Mouse (Mus musculus) E14TG2a.4 (cell line): ENCODE data around the gene Rasl11a.

Experiments
- H3K27me3 ChIP-seq: 2 replicates; pipeline ENCODE4 v1.6.1; 2014; ENCODE audit warnings: low read length, control low read depth; ENCODE audit not compliant: insufficient read depth
- H3K36me3 ChIP-seq: 2 replicates; pipeline ENCODE4 v1.6.1; 2014; ENCODE audit warnings: low read length, control low read depth; ENCODE audit not compliant: insufficient read depth
- H3K4me1 ChIP-seq: replicated peaks from 2 replicates; pipeline ENCODE4 v1.6.1; 2014; ENCODE audit warnings: low read depth, low read length, control low read depth
- H3K4me3 ChIP-seq: replicated peaks from 2 replicates; pipeline ENCODE4 v1.5.1; 2014; ENCODE audit warnings: mild to moderate bottlenecking, low read length
- H3K9me3 ChIP-seq: 2 replicates; pipeline ENCODE4 v1.6.1; 2014; ENCODE audit warnings: low read length, control low read depth
- CTCF ChIP-seq: conservative IDR thresholded peaks from 2 replicates; pipeline ENCODE4 v1.5.1; 2014; ENCODE audit warnings: low read length
- NANOG ChIP-seq: IDR thresholded peaks from 2 replicates; pipeline ENCODE4 v1.6.1; 2014; ENCODE audit warnings: borderline replicate concordance, low read length, mixed read lengths
- POU5F1 ChIP-seq: IDR thresholded peaks from 2 replicates; pipeline ENCODE4 v1.6.1; 2014; ENCODE audit warnings: low read length, borderline replicate concordance

Rasl11a gene

GRCm38 (mm10) chr5:146844945-146845365 lies at the start of gene Rasl11a:
Rasl11a (plus strand) TSS chr5:146845071.
- Histone ChIP-seq H3K4me1 (peaks cover 30% of the 10 kb centered on the region), H3K4me3 (peak within 1 kb of the TSS; percentile 94), H3K9me3 (no peaks in the 10 kb centered on the region), H3K36me3 (peaks cover 10% of the 10 kb centered on the region), H3K27me3 (peaks cover 25% of the 10 kb centered on the region)
- TF ChIP-seq POU5F1: no peak
- no peak for TF ChIP-seq CTCF
- TF ChIP-seq NANOG: no peak

- Histone ChIP-seq H3K9me3 (no peaks in the 10 kb centered on the region), H3K4me3 (peak overlapping the region; percentile 92; the same call in 1 of the 2 replicates), H3K36me3 (no peaks in the 10 kb centered on the region), H3K4me1 (peaks cover 62% of the 10 kb centered on the region), H3K27me3 (no peaks in the 10 kb centered on the region)
- TF ChIP-seq CTCF (no peak), NANOG (no peak), POU5F1 (no peak)
These were observed 49.1 kb upstream of the Rasl11a start for GRCm38 (mm10) chr5:146795728-146796127.

DNA sequence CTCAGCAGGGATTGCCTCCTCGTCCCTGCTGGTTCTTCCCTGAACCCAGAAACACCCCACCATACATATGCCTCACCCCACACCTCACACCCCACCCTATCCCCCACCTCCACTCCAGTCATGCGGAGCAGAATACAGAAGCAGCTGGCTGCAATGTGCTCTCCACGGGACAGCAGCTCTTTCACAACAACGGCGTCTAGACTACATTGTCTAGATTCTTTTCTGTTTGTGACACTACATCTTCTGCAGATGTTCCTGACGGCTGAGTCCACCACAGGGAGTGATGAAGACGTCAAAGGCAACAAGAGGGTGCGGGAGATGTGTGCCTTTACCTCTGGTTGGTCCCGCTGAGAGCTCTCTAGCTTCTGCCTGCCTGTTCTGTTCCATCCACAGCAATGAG lies 46.8 kb upstream of the Rasl11a start:
- Histone ChIP-seq H3K4me1 (peaks cover 40% of the 10 kb centered on the region), H3K9me3 (peaks cover 14% of the 10 kb centered on the region), H3K36me3 (no peaks in the 10 kb centered on the region), H3K4me3 (no peak overlapping the region), H3K27me3 (no peaks in the 10 kb centered on the region)
- TF ChIP-seq POU5F1 (no peak), NANOG (no peak), CTCF (no peak)

DNA sequence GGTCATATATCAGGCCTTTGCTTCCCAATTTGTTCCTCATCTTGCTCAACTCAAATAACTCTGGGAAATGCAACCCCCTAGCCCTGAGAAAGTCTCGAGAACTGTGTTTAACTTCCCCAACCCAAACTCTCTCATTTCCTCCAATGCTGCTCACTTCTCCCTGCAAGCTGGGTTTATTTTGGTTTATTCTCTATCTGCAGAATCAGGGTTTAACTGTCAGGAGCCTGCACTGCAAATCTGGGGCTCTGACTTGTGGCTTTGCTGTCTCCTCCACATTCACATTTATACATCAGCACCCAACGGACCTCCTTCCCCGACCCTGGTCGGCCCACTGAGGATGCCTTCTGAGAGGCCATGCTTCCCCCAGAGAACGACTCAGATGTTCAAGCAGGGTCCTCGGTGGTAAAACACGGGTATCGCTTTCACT lies 38.9 kb upstream of the Rasl11a start:
- no peak overlapping the region for H3K4me3 ChIP-seq
- no peak for TF ChIP-seq CTCF
- TF ChIP-seq NANOG: no peak
- TF ChIP-seq POU5F1: no peak

GRCm38 (mm10) chr5:146809951-146810350 lies 34.9 kb upstream of the Rasl11a start:
- Histone ChIP-seq H3K9me3 (no peaks in the 10 kb centered on the region), H3K36me3 (no peaks in the 10 kb centered on the region), H3K4me3 (no peak overlapping the region), H3K27me3 (no peaks in the 10 kb centered on the region), H3K4me1 (peaks cover 6% of the 10 kb centered on the region)
- no peak for TF ChIP-seq NANOG
- TF ChIP-seq CTCF: no peak
- no peak for TF ChIP-seq POU5F1

More for the DNA sequence above, 38.9 kb upstream of the Rasl11a start:
- no peaks in the 10 kb centered on the region for H3K36me3 ChIP-seq
- peaks cover 9% of the 10 kb centered on the region for H3K4me1 ChIP-seq
- H3K27me3 ChIP-seq: no peaks in the 10 kb centered on the region
- H3K9me3 ChIP-seq: peaks cover 14% of the 10 kb centered on the region

GRCm38 (mm10) chr5:146812866-146813265 lies 32.0 kb upstream of the Rasl11a start:
- Histone ChIP-seq H3K4me1 (peaks cover 6% of the 10 kb centered on the region), H3K9me3 (0 out of 2 replicates have a peak, but pooled peaks cover 3% of the 10 kb centered on the region), H3K27me3 (no peaks in the 10 kb centered on the region), H3K4me3 (no peak overlapping the region), H3K36me3 (no peaks in the 10 kb centered on the region)
- TF ChIP-seq CTCF (no peak), POU5F1 (no peak), NANOG (no peak)

DNA sequence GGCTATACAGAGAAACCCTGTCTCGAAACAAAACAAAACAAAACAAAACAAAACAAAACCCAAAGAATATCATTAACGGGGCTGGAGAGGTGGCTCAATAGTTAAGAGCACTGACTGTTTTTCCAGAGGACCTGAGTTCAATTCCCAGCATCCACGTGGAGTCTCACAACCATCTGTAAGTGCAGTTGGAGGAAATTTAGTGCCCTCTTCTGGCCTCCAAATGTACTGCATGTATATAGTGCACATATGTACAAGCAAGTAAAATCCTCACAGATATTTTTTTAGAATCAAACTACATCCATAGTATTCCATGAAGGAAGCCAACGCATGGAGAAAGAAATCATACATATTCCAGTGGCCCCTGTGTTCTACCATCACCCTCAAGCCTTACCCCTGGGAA lies 31.4 kb upstream of the Rasl11a start:
- no peak overlapping the region for H3K4me3 ChIP-seq
- H3K4me1 ChIP-seq: peaks cover 6% of the 10 kb centered on the region
- H3K36me3 ChIP-seq: no peaks in the 10 kb centered on the region
- H3K27me3 ChIP-seq: no peaks in the 10 kb centered on the region
- H3K9me3 ChIP-seq: 0 out of 2 replicates have a peak, but pooled peaks cover 3% of the 10 kb centered on the region
- no peak for TF ChIP-seq POU5F1
- peak; percentile 36 for TF ChIP-seq CTCF

DNA sequence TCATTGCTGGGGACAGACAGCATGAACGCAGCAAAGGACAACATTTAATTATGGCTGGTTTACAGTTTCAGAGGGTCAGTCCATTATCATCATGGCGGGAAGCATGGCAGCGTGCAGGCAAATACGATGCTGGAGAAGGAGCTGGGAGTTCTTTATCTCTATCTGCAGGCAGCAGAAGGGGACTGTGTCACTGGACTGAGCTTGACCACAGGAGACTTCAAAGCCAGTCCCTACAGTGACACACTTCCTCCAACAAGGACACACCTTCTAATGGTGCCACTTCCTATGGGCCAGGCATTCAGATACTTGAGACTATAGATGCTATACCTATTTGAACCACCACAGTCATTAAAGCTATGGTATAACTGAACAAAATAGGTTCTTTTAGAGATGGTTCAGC lies 29.5 kb upstream of the Rasl11a start:
- TF ChIP-seq POU5F1: no peak
- no peak for TF ChIP-seq CTCF
- no peak for TF ChIP-seq NANOG
- 0 out of 2 replicates have a peak, but pooled peaks cover 3% of the 10 kb centered on the region for H3K9me3 ChIP-seq
- H3K4me1 ChIP-seq: peaks cover 6% of the 10 kb centered on the region
- H3K27me3 ChIP-seq: no peaks in the 10 kb centered on the region
- H3K36me3 ChIP-seq: no peaks in the 10 kb centered on the region
- no peak overlapping the region for H3K4me3 ChIP-seq

DNA sequence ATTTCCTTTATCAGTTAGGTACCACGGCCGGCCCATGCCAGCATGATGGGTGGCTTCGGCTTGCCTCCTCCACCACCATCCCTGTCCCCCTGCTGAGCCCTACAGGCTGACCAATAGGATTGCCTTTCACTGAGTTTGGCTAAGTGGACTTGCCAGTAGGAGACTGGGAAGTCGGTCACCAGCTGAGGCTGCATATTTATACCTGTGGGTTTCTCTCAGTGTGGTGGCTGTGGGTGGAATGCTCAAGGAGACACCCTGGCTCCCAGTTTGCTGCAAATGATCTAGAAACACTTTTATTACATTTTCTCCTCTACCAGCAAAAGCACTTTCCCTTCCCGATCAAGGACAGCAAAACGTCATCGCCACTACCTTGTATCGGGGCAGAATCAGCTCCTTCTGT lies 27.3 kb upstream of the Rasl11a start:
- no peaks in the 10 kb centered on the region for H3K36me3 ChIP-seq
- no peak overlapping the region for H3K4me3 ChIP-seq
- H3K4me1 ChIP-seq: peaks cover 12% of the 10 kb centered on the region
- TF ChIP-seq NANOG: no peak
- TF ChIP-seq POU5F1: no peak
- TF ChIP-seq CTCF: no peak
- H3K27me3 ChIP-seq: no peaks in the 10 kb centered on the region
- 0 out of 2 replicates have a peak, but pooled peaks cover 3% of the 10 kb centered on the region for H3K9me3 ChIP-seq
